Mouse (Mus musculus) limb, embryonic 11.5 days (tissue): ENCODE results near the gene Dnajc8. TPM values are rescaled to one million over a fixed set of nuclear protein-coding genes. Genes with fewer than 3 reads are reported as not detected.

Source experiments
- ATAC-seq: fragments of 200-750 bp; cut with Nextera tagmentation; 2 replicates; pipeline ENCODE4 v1.8.0; 2017; ENCODE audit warnings: low read depth; ENCODE audit not compliant: insufficient number of reproducible peaks, low FRiP score, low TSS enrichment
- DNase-seq: peaks from one replicate; pipeline ENCODE4 v3.0.0-alpha.2; 2015; ENCODE audit warnings: low spot score
- H3K27ac ChIP-seq: fragments of 300-500 bp; sonication (generic); replicated peaks from 2 replicates; pipeline ENCODE4 v1.5.1; 2014; ENCODE audit warnings: low read depth, mild to moderate bottlenecking, low read length
- H3K27me3 ChIP-seq: fragments of 300-500 bp; sonication (generic); 2 replicates; pipeline ENCODE4 v1.6.1; 2014; ENCODE audit warnings: mild to moderate bottlenecking, low read length, mixed read lengths; ENCODE audit not compliant: control insufficient read depth, insufficient read depth
- H3K36me3 ChIP-seq: fragments of 300-500 bp; sonication (generic); 2 replicates; pipeline ENCODE4 v1.6.1; 2014; ENCODE audit warnings: mild to moderate bottlenecking, low read length, moderate library complexity, mixed read lengths; ENCODE audit not compliant: control insufficient read depth, insufficient read depth
- H3K4me1 ChIP-seq: fragments of 300-500 bp; sonication (generic); 2 replicates; pipeline ENCODE4 v1.6.1; 2014; ENCODE audit warnings: low read length, mixed read lengths; ENCODE audit not compliant: control insufficient read depth, insufficient read depth
- H3K4me2 ChIP-seq: fragments of 300-500 bp; sonication (generic); 2 replicates; pipeline ENCODE4 v1.6.1; 2014; ENCODE audit warnings: low read depth, mild to moderate bottlenecking, moderate library complexity; ENCODE audit not compliant: severe bottlenecking
- H3K4me3 ChIP-seq: fragments of 300-500 bp; sonication (generic); 2 replicates; pipeline ENCODE4 v1.5.1; 2014; ENCODE audit warnings: low read depth, low read length
- H3K9ac ChIP-seq: fragments of 300-500 bp; sonication (generic); 2 replicates; pipeline ENCODE4 v1.6.1; 2014; ENCODE audit warnings: mild to moderate bottlenecking, low read length
- H3K9me3 ChIP-seq: fragments of 300-500 bp; sonication (generic); 2 replicates; pipeline ENCODE4 v1.6.1; 2016; ENCODE audit warnings: low read length; ENCODE audit not compliant: control insufficient read depth
- WGBS: fragments of 180-500 bp; shearing (Covaris S2); extraction: QIAGEN DNeasy Blood & Tissue Kit; methylation state at CpG from one replicate; pipeline ENCODE4 v1.1.7; 2014; 5-methylcytosine and 5-hydroxymethylcytosine counted together
- polyA plus RNA-seq: library from polyadenylated mRNA; unstranded; fragments of >200 nt; fragmentation: Nextera tagmentation; extraction: Ambion mirVana; gene quantifications from 2 replicates; pipeline ENCODE4 v1.2.1, GENCODE M21; 2014

Gene Dnajc8
- polyA plus RNA-seq: 244 and 255 TPM in 2 replicates

GRCm38 (mm10) chr4:132535406-132536121 is at the start of gene Dnajc8:
Gene Dnajc8, plus strand, starts transcription at chr4:132535550.
- Histone ChIP-seq H3K4me2 (peak within 1 kb of the TSS; percentile 82), H3K27me3 (no peaks in the 10 kb centered on the region), H3K27ac (0 out of 2 replicates have a peak within 1 kb of the TSS, but pooled peaks have one; percentile 63), H3K4me1 (peaks cover 4% of the 10 kb centered on the region; the same call in 1 of the 2 replicates), H3K9ac (peak within 1 kb of the TSS; percentile 86), H3K36me3 (peaks cover 7% of the 10 kb centered on the region), H3K9me3 (no peaks in the 10 kb centered on the region), H3K4me3 (peak within 1 kb of the TSS; percentile 91)
- under 1% methylated on average over 60 of the region's 60 CpGs for WGBS
- peak; percentile 93 for DNase-seq
- peak; percentile 64; the same call in 1 of the 2 replicates for ATAC-seq

GRCm38 (mm10) chr4:132488521-132488920 is 46.8 kb upstream of the Dnajc8 start:
- Histone ChIP-seq H3K27ac (no peak overlapping the region), H3K4me2 (no peak overlapping the region), H3K9ac (no peak overlapping the region), H3K4me3 (no peak overlapping the region), H3K9me3 (no peaks in the 10 kb centered on the region), H3K4me1 (no peaks in the 10 kb centered on the region), H3K36me3 (no peaks in the 10 kb centered on the region), H3K27me3 (no peaks in the 10 kb centered on the region)
- no peak for ATAC-seq
- 85% methylated on average over 3 of the region's 3 CpGs for WGBS
- no peak for DNase-seq

- DNase-seq: no peak
- WGBS: 64% methylated on average over 6 of the region's 6 CpGs
- Histone ChIP-seq H3K27ac (no peak overlapping the region), H3K4me3 (no peak overlapping the region), H3K4me1 (no peaks in the 10 kb centered on the region), H3K4me2 (no peak overlapping the region), H3K9me3 (no peaks in the 10 kb centered on the region), H3K9ac (no peak overlapping the region), H3K36me3 (0 out of 2 replicates have a peak, but pooled peaks cover 2% of the 10 kb centered on the region), H3K27me3 (no peaks in the 10 kb centered on the region)
- no peak for ATAC-seq
These were observed 46.4 kb upstream of the Dnajc8 start for GRCm38 (mm10) chr4:132488976-132489375.

GRCm38 (mm10) chr4:132490273-132491010 is 44.9 kb upstream of the Dnajc8 start:
- 0 out of 2 replicates have a peak, but pooled peaks cover 3% of the 10 kb centered on the region for H3K4me1 ChIP-seq
- H3K9me3 ChIP-seq: no peaks in the 10 kb centered on the region
- WGBS: 93% methylated on average over 15 of the region's 15 CpGs
- H3K36me3 ChIP-seq: peaks cover 2% of the 10 kb centered on the region; the same call in 1 of the 2 replicates
- no peak overlapping the region for H3K4me3 ChIP-seq
- no peak overlapping the region for H3K9ac ChIP-seq
- H3K4me2 ChIP-seq: no peak overlapping the region
- H3K27me3 ChIP-seq: no peaks in the 10 kb centered on the region
- DNase-seq (no peak), ATAC-seq (no peak)
- no peak overlapping the region for H3K27ac ChIP-seq

- no peak overlapping the region for H3K4me3 ChIP-seq
- no peak overlapping the region for H3K27ac ChIP-seq
- peaks cover 2% of the 10 kb centered on the region; the same call in 1 of the 2 replicates for H3K36me3 ChIP-seq
- 94% methylated on average over 8 of the region's 8 CpGs for WGBS
- H3K27me3 ChIP-seq: no peaks in the 10 kb centered on the region
- no peak for DNase-seq
- H3K9ac ChIP-seq: no peak overlapping the region
- H3K9me3 ChIP-seq: no peaks in the 10 kb centered on the region
- ATAC-seq: no peak
- H3K4me2 ChIP-seq: no peak overlapping the region
- 0 out of 2 replicates have a peak, but pooled peaks cover 3% of the 10 kb centered on the region for H3K4me1 ChIP-seq
These were observed 44.3 kb upstream of the Dnajc8 start for GRCm38 (mm10) chr4:132491057-132491456.

- H3K4me3 ChIP-seq: no peak overlapping the region
- H3K9me3 ChIP-seq: no peaks in the 10 kb centered on the region
- no peak overlapping the region for H3K27ac ChIP-seq
- WGBS: 86% methylated on average over 6 of the region's 6 CpGs
- no peak overlapping the region for H3K4me2 ChIP-seq
- H3K4me1 ChIP-seq: 0 out of 2 replicates have a peak, but pooled peaks cover 3% of the 10 kb centered on the region
- H3K27me3 ChIP-seq: no peaks in the 10 kb centered on the region
- no peak for ATAC-seq
- H3K9ac ChIP-seq: no peak overlapping the region
- H3K36me3 ChIP-seq: peaks cover 2% of the 10 kb centered on the region; the same call in 1 of the 2 replicates
- no peak for DNase-seq
These were observed 43.6 kb upstream of the Dnajc8 start for GRCm38 (mm10) chr4:132491748-132492147.

- DNase-seq (no peak), ATAC-seq (no peak)
- WGBS: 84% methylated on average over 10 of the region's 10 CpGs
- no peaks in the 10 kb centered on the region for H3K27me3 ChIP-seq
- H3K9ac ChIP-seq: no peak overlapping the region
- no peak overlapping the region for H3K27ac ChIP-seq
- no peak overlapping the region for H3K4me2 ChIP-seq
- H3K36me3 ChIP-seq: peaks cover 2% of the 10 kb centered on the region; the same call in 1 of the 2 replicates
- 0 out of 2 replicates have a peak, but pooled peaks cover 3% of the 10 kb centered on the region for H3K4me1 ChIP-seq
- H3K9me3 ChIP-seq: no peaks in the 10 kb centered on the region
- no peak overlapping the region for H3K4me3 ChIP-seq
These were observed 42.9 kb upstream of the Dnajc8 start for GRCm38 (mm10) chr4:132492178-132493060.
